Mouse (Mus musculus) liver, embryonic 14.5 days (tissue): ENCODE measurements at regions not wholly inside any gene's neighbourhood (a gene's known extent, or its start where the extent isn't known, plus 50 kb on each side); places are given as distances from the start of the nearest gene placed in this dataset.

Experiments used
- ATAC-seq: fragments of 200-750 bp; cut with Nextera tagmentation; 2 replicates; pipeline ENCODE4 v1.8.0; 2017; ENCODE audit warnings: moderate number of reproducible peaks, mild to moderate bottlenecking, moderate library complexity; ENCODE audit not compliant: insufficient read depth
- DNase-seq, 3 experiments: peaks; one replicate each; pipeline ENCODE4 v3.0.0-alpha.2; 2012 to 2013; ENCODE audit warnings: low read depth in 3 of 3, low spot score in 3 of 3
- H3K27ac ChIP-seq: fragments of 300-500 bp; sonication (generic); 2 replicates; pipeline ENCODE4 v1.5.1; 2014; ENCODE audit warnings: moderate library complexity, mild to moderate bottlenecking, control low read depth, inconsistent platforms
- H3K27me3 ChIP-seq: fragments of 300-500 bp; sonication (generic); 2 replicates; pipeline ENCODE4 v1.6.1; 2014; ENCODE audit warnings: mild to moderate bottlenecking, low read length, moderate library complexity; ENCODE audit not compliant: control insufficient read depth, insufficient read depth
- H3K36me3 ChIP-seq: fragments of 300-500 bp; sonication (generic); replicated peaks from 2 replicates; pipeline ENCODE4 v1.6.1; 2014; ENCODE audit warnings: low read depth; ENCODE audit not compliant: control insufficient read depth, insufficient read depth
- H3K4me1 ChIP-seq, 2 experiments: fragments of 200-500 bp in 1 of 2; fragments of 300-500 bp in 1 of 2; sonication (generic) in 1 of 2; replicated peaks; 2 replicates each; pipeline ENCODE4 v1.6.1; 2012 to 2014; ENCODE audit warnings: antibody characterized with exemption in 1 of 2, inconsistent platforms in 1 of 2, low read length in 1 of 2; ENCODE audit not compliant: control insufficient read depth in 2 of 2, insufficient read depth in 2 of 2
- H3K4me2 ChIP-seq: fragments of 300-500 bp; sonication (generic); 2 replicates; pipeline ENCODE4 v1.6.1; 2014; ENCODE audit warnings: low read depth, mild to moderate bottlenecking, control low read depth, moderate library complexity
- H3K4me3 ChIP-seq, 2 experiments: fragments of 200-500 bp in 1 of 2; fragments of 300-500 bp in 1 of 2; sonication (generic) in 1 of 2; 2 replicates each; pipeline ENCODE4 v1.5.1; 2012 to 2014; ENCODE audit warnings: low read depth in 2 of 2, low read length in 2 of 2, mild to moderate bottlenecking in 2 of 2, control low read depth in 1 of 2, inconsistent platforms in 1 of 2, moderate library complexity in 1 of 2; ENCODE audit not compliant: insufficient read depth in 1 of 2
- H3K9ac ChIP-seq: fragments of 300-500 bp; sonication (generic); replicated peaks from 2 replicates; pipeline ENCODE4 v1.6.1; 2014; ENCODE audit warnings: mild to moderate bottlenecking, control low read depth, moderate library complexity
- H3K9me3 ChIP-seq: fragments of 300-500 bp; sonication (generic); 2 replicates; pipeline ENCODE4 v1.6.1; 2016; ENCODE audit warnings: low read length, mixed read lengths; ENCODE audit not compliant: control insufficient read depth
- CTCF ChIP-seq: IDR thresholded peaks from 2 replicates; pipeline ENCODE4 v1.5.1; 2016; ENCODE audit warnings: antibody characterized with exemption, low read depth, control low read depth
- EP300 ChIP-seq: IDR thresholded peaks from 2 replicates; pipeline ENCODE4 v1.6.1; 2016; ENCODE audit warnings: antibody characterized with exemption, low read depth
- WGBS: fragments of 180-500 bp; shearing (Covaris S2); extraction: QIAGEN DNeasy Blood & Tissue Kit; methylation state at CpG from one replicate; pipeline ENCODE4 v1.1.7; 2014; ENCODE audit not compliant: insufficient replicate concordance; 5-methylcytosine and 5-hydroxymethylcytosine counted together

DNA sequence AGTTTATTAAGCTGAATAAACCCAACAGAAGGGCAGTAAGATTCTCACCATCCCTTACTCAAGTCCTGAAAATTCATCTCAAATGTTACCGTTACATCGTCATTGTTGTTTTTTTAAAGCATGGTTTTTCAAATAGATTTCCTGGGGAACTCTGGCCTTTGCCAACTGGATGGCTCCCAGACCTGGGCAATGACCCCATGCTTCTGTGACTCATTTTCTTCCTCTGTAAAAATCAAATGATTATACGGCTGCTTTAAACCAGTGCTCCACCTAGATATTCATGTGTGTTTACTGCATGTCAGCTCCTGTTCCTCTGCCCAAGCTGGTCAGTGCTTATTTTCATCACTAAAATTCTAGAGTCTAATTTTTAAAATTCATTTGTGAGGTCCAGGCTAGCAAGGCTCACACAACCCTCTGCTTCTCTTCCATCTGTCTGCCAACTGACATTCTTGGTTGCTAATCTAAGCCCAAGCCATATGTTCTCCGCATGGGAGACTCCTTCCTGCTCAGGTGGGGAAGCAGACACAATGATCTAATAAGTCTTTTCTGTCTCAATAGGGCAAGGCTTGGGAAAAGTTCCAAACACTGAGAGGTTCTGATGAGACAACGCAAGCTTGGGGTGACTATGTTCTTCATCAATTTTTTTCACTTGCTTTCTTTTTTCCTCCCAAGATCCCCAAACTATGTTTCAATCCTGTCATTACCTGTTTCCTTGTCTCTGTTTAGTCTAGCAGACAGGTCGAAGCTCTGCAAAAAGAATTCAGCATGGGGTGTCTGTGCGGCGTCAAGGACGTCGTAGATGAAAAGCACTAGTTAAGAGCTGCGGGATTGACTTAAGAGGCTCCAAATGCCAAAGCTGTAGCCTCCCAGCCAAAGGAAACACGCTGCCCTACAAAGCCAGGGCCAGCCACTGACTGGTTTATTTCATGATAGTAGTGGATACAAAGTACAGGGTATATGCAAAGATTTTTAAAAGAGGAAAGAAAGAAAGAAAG is 594.7 kb downstream of the Efna5 start:
- no peak overlapping the region for H3K27ac ChIP-seq
- DNase-seq (no peak), ATAC-seq (no peak)
- TF ChIP-seq CTCF = no peak
- no peak for TF ChIP-seq EP300
- no peaks in the 10 kb centered on the region for H3K27me3 ChIP-seq
- H3K4me3 ChIP-seq = no peak overlapping the region
- no peaks in the 10 kb centered on the region for H3K9me3 ChIP-seq
- no peaks in the 10 kb centered on the region for H3K36me3 ChIP-seq
- no peak overlapping the region for H3K9ac ChIP-seq
- no peak overlapping the region for H3K4me2 ChIP-seq
- no peaks in the 10 kb centered on the region for H3K4me1 ChIP-seq
- 65% methylated on average over 12 of the region's 12 CpGs for WGBS

GRCm38 (mm10) chr17:62280201-62280600 is 600.9 kb downstream of the Efna5 start:
- no peaks in the 10 kb centered on the region for H3K36me3 ChIP-seq
- TF ChIP-seq CTCF = no peak
- no peak for TF ChIP-seq EP300
- no peak for DNase-seq

GRCm38 (mm10) chr17:62271399-62271798 is 609.7 kb downstream of the Efna5 start:
- Histone ChIP-seq H3K9ac (no peak overlapping the region), H3K4me1 (no peaks in the 10 kb centered on the region), H3K4me3 (no peak overlapping the region), H3K9me3 (no peaks in the 10 kb centered on the region), H3K4me2 (no peak overlapping the region), H3K36me3 (no peaks in the 10 kb centered on the region), H3K27ac (no peak overlapping the region), H3K27me3 (no peaks in the 10 kb centered on the region)
- ATAC-seq (no peak), DNase-seq (no peak)
- TF ChIP-seq CTCF (no peak), EP300 (no peak)
- 57% methylated on average over 7 of the region's 7 CpGs for WGBS

More at GRCm38 (mm10) chr17:62280201-62280600, 600.9 kb downstream of the Efna5 start:
- no peak overlapping the region for H3K27ac ChIP-seq
- H3K9me3 ChIP-seq = no peaks in the 10 kb centered on the region
- H3K4me2 ChIP-seq = no peak overlapping the region
- H3K4me3 ChIP-seq = no peak overlapping the region
- ATAC-seq = no peak
- H3K27me3 ChIP-seq = no peaks in the 10 kb centered on the region
- WGBS = 49% methylated on average over 3 of the region's 3 CpGs
- H3K4me1 ChIP-seq = no peaks in the 10 kb centered on the region
- H3K9ac ChIP-seq = no peak overlapping the region

GRCm38 (mm10) chr17:62269279-62269678 is 611.8 kb downstream of the Efna5 start:
- H3K4me2 ChIP-seq = no peak overlapping the region
- H3K36me3 ChIP-seq = no peaks in the 10 kb centered on the region
- DNase-seq (no peak), ATAC-seq (no peak)
- no peak for TF ChIP-seq CTCF
- no peak for TF ChIP-seq EP300
- H3K4me1 ChIP-seq = no peaks in the 10 kb centered on the region
- H3K27ac ChIP-seq = no peak overlapping the region
- H3K4me3 ChIP-seq = no peak overlapping the region
- H3K27me3 ChIP-seq = no peaks in the 10 kb centered on the region
- no peaks in the 10 kb centered on the region for H3K9me3 ChIP-seq
- no peak overlapping the region for H3K9ac ChIP-seq
- WGBS = 51% methylated on average over 4 of the region's 4 CpGs

DNA sequence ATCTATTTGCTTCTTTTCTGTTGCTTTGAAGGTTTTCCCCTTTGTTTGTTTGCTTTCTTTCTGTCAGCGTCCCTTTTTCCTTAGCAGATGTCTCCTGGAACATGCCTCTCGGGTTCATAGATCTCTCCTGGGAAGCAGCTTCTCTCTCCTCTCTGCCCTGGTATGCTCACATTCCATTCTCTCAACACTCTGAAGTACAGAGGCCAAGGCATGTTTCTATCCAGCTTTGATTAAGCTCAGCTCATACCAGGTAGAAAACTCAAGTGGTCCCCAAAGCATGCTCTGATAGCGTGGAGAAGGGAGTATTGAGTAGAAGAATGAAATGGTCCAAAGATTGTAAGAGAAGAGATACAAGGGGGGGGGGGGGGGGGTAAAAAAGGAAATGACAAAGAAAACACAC is 627.7 kb downstream of the Efna5 start:
- no peak overlapping the region for H3K4me3 ChIP-seq
- H3K4me2 ChIP-seq = no peak overlapping the region
- no peak overlapping the region for H3K9ac ChIP-seq
- H3K9me3 ChIP-seq = no peaks in the 10 kb centered on the region
- H3K4me1 ChIP-seq = no peaks in the 10 kb centered on the region
- H3K27me3 ChIP-seq = no peaks in the 10 kb centered on the region
- WGBS = 39% methylated on average over 3 of the region's 3 CpGs
- ATAC-seq (no peak), DNase-seq (no peak)
- no peak overlapping the region for H3K27ac ChIP-seq
- H3K36me3 ChIP-seq = no peaks in the 10 kb centered on the region
- TF ChIP-seq EP300 = no peak
- no peak for TF ChIP-seq CTCF
